Mouse (Mus musculus): Measurements from ENCODE around the gene Mad2l2. TPM values are rescaled to one million over a fixed set of nuclear protein-coding genes. Genes with fewer than 3 reads are reported as not detected.

Mad2l2 gene
- polyA plus RNA-seq, 1 experiment: 17.8 TPM

GRCm38 (mm10) chr4:148151267-148152168, 21.3 kb downstream of the Mad2l2 start, which contains the start of gene Fbxo6:
TSS of gene Fbxo6 (minus strand) at chr4:148152140.
- Histone ChIP-seq H3K4me1 (ENCODE audit: control insufficient read depth, insufficient read depth, insufficient read length, low read length) (peaks cover 7% of the 10 kb centered on the region; the same call in 1 of the 2 replicates), H3K36me3 (ENCODE audit: control insufficient read depth, insufficient read depth, low read length) (peaks cover 4% of the 10 kb centered on the region), H3K27ac (ENCODE audit: insufficient read depth, low read depth, low read length) (peak within 1 kb of the TSS; percentile 96), H3K4me3 (ENCODE audit: low read depth, low read length) (peak within 1 kb of the TSS; percentile 89), H3K27me3 (ENCODE audit: control insufficient read depth, insufficient read depth, low read length) (no peaks in the 10 kb centered on the region)
- WGBS: under 1% methylated on average over 67 of the region's 67 CpGs
- TF ChIP-seq POLR2A (IDR thresholded peaks at IDR 0.05; ENCODE audit: low read depth, low read length): peak; percentile 35; the same call in 1 of the 2 replicates
- peak; percentile 57 for TF ChIP-seq CTCF (IDR thresholded peaks at IDR 0.05; ENCODE audit: extremely low read depth, insufficient read length, insufficient replicate concordance, low read depth, low read length)

- TF ChIP-seq POLR2A (IDR thresholded peaks at IDR 0.05; ENCODE audit: low read depth, low read length): no peak
- no peak for TF ChIP-seq CTCF (IDR thresholded peaks at IDR 0.05; ENCODE audit: extremely low read depth, insufficient read length, insufficient replicate concordance, low read depth, low read length)
- H3K27ac ChIP-seq (ENCODE audit: insufficient read depth, low read depth, low read length): no peak overlapping the region
- H3K4me1 ChIP-seq (ENCODE audit: control insufficient read depth, insufficient read depth, insufficient read length, low read length): peaks cover 7% of the 10 kb centered on the region; the same call in 1 of the 2 replicates
- H3K4me3 ChIP-seq (ENCODE audit: low read depth, low read length): no peak overlapping the region
- H3K27me3 ChIP-seq (ENCODE audit: control insufficient read depth, insufficient read depth, low read length): no peaks in the 10 kb centered on the region
- H3K36me3 ChIP-seq (ENCODE audit: control insufficient read depth, insufficient read depth, low read length): peaks cover 2% of the 10 kb centered on the region; the same call in 1 of the 2 replicates
- WGBS: 88% methylated on average over 5 of the region's 5 CpGs
Observed at GRCm38 (mm10) chr4:148152547-148152946, 22.4 kb downstream of the Mad2l2 start.

GRCm38 (mm10) chr4:148154006-148154405, 23.8 kb downstream of the Mad2l2 start:
- H3K27ac ChIP-seq (ENCODE audit: insufficient read depth, low read depth, low read length): no peak overlapping the region
- no peaks in the 10 kb centered on the region for H3K27me3 ChIP-seq (ENCODE audit: control insufficient read depth, insufficient read depth, low read length)
- peaks cover 8% of the 10 kb centered on the region for H3K4me1 ChIP-seq (ENCODE audit: control insufficient read depth, insufficient read depth, insufficient read length, low read length)
- 91% methylated on average over 4 of the region's 4 CpGs for WGBS
- no peak overlapping the region for H3K4me3 ChIP-seq (ENCODE audit: low read depth, low read length)
- TF ChIP-seq POLR2A (IDR thresholded peaks at IDR 0.05; ENCODE audit: low read depth, low read length) (no peak), CTCF (IDR thresholded peaks at IDR 0.05; ENCODE audit: extremely low read depth, insufficient read length, insufficient replicate concordance, low read depth, low read length) (no peak)
- H3K36me3 ChIP-seq (ENCODE audit: control insufficient read depth, insufficient read depth, low read length): no peaks in the 10 kb centered on the region; the same call in 1 of the 2 replicates

GRCm38 (mm10) chr4:148154982-148155381, 24.8 kb downstream of the Mad2l2 start:
- Histone ChIP-seq H3K27ac (ENCODE audit: insufficient read depth, low read depth, low read length) (no peak overlapping the region), H3K4me3 (ENCODE audit: low read depth, low read length) (no peak overlapping the region), H3K4me1 (ENCODE audit: control insufficient read depth, insufficient read depth, insufficient read length, low read length) (peaks cover 8% of the 10 kb centered on the region), H3K27me3 (ENCODE audit: control insufficient read depth, insufficient read depth, low read length) (no peaks in the 10 kb centered on the region; the same call in 1 of the 2 replicates), H3K36me3 (ENCODE audit: control insufficient read depth, insufficient read depth, low read length) (no peaks in the 10 kb centered on the region; the same call in 1 of the 2 replicates)
- 57% methylated on average over 3 of the region's 3 CpGs for WGBS
- no peak for TF ChIP-seq POLR2A (IDR thresholded peaks at IDR 0.05; ENCODE audit: low read depth, low read length)
- TF ChIP-seq CTCF (IDR thresholded peaks at IDR 0.05; ENCODE audit: extremely low read depth, insufficient read length, insufficient replicate concordance, low read depth, low read length): no peak

GRCm38 (mm10) chr4:148158436-148159348, 28.5 kb downstream of the Mad2l2 start:
- TF ChIP-seq POLR2A (IDR thresholded peaks at IDR 0.05; ENCODE audit: low read depth, low read length) (no peak), CTCF (IDR thresholded peaks at IDR 0.05; ENCODE audit: extremely low read depth, insufficient read length, insufficient replicate concordance, low read depth, low read length) (no peak)
- peak overlapping the region; percentile 45 for H3K4me3 ChIP-seq (ENCODE audit: low read depth, low read length)

GRCm38 (mm10) chr4:148159544-148160435, 29.6 kb downstream of the Mad2l2 start:
- Histone ChIP-seq H3K27me3 (ENCODE audit: control insufficient read depth, insufficient read depth, low read length) (peaks cover 29% of the 10 kb centered on the region), H3K36me3 (ENCODE audit: control insufficient read depth, insufficient read depth, low read length) (no peaks in the 10 kb centered on the region; the same call in 1 of the 2 replicates), H3K27ac (ENCODE audit: insufficient read depth, low read depth, low read length) (no peak overlapping the region), H3K4me3 (ENCODE audit: low read depth, low read length) (peak overlapping the region; percentile 74), H3K4me1 (ENCODE audit: control insufficient read depth, insufficient read depth, insufficient read length, low read length) (peaks cover 15% of the 10 kb centered on the region; the same call in 1 of the 2 replicates)
- TF ChIP-seq CTCF (IDR thresholded peaks at IDR 0.05; ENCODE audit: extremely low read depth, insufficient read length, insufficient replicate concordance, low read depth, low read length) (no peak), POLR2A (IDR thresholded peaks at IDR 0.05; ENCODE audit: low read depth, low read length) (no peak; the same call in 1 of the 2 replicates)
- WGBS: under 1% methylated on average over 55 of the region's 55 CpGs

More at GRCm38 (mm10) chr4:148158436-148159348, 28.5 kb downstream of the Mad2l2 start:
- Histone ChIP-seq H3K27ac (ENCODE audit: insufficient read depth, low read depth, low read length) (no peak overlapping the region), H3K36me3 (ENCODE audit: control insufficient read depth, insufficient read depth, low read length) (no peaks in the 10 kb centered on the region; the same call in 1 of the 2 replicates), H3K27me3 (ENCODE audit: control insufficient read depth, insufficient read depth, low read length) (peaks cover 18% of the 10 kb centered on the region), H3K4me1 (ENCODE audit: control insufficient read depth, insufficient read depth, insufficient read length, low read length) (peaks cover 6% of the 10 kb centered on the region; the same call in 1 of the 2 replicates)
- 63% methylated on average over 27 of the region's 27 CpGs for WGBS
